Mouse (Mus musculus): ENCODE results near the gene Serinc4.

DNA sequence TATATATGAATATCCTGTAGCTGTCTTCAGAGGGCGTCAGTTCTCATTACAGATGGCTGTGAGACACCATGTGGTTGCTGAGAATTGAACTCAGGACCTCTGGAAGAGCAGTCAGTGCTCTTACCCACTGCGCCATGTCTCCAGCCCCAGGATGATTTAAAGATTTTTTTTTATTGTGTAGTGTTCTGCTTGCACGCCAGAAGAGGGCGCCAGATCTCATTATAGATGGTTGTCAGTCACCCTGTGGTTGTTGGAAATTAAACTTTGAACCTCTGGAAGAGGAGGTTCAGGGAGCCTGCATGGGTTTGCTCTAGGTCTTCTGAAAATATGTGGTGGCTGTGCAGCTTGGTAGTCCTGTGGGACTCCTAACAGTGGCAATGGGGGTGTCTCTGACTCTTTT is 48.4 kb downstream of the Serinc4 start:
- TF ChIP-seq CTCF (IDR thresholded peaks at IDR 0.05; ENCODE audit: low read depth, low read length) = peak; percentile 1
- no peak for TF ChIP-seq POLR2A (IDR thresholded peaks at IDR 0.05; ENCODE audit: insufficient read depth, low read length)
- no peak for TF ChIP-seq EP300 (IDR thresholded peaks at IDR 0.05; ENCODE audit: insufficient read depth, low read depth, low read length)

Data from ES-Bruce4 (cell line).